Mouse (Mus musculus) midbrain, embryonic 15.5 days (tissue): ENCODE measurements at regions not wholly inside any gene's neighbourhood (a gene's known extent, or its start where the extent isn't known, plus 50 kb on each side); places are given as distances from the start of the nearest gene placed in this dataset.
A peak's percentile ranks its signal among the peaks of the same experiment; 100 is the strongest.
"Not testable (repeated sequence)": the region's sequence is repeated elsewhere in the genome, so short reads cannot be mapped to it uniquely, and the experiment has no call there.

Source experiments
- ATAC-seq: fragments of 200-750 bp; cut with Nextera tagmentation; replicated peaks from 2 replicates; pipeline ENCODE4 v1.8.0; 2017; ENCODE audit warnings: moderate TSS enrichment
- H3K27ac ChIP-seq: fragments of 300-500 bp; sonication (generic); 2 replicates; pipeline ENCODE4 v1.5.1; 2015; ENCODE audit warnings: mild to moderate bottlenecking, inconsistent platforms
- H3K27me3 ChIP-seq: fragments of 300-500 bp; sonication (generic); replicated peaks from 2 replicates; pipeline ENCODE4 v1.6.1; 2015; ENCODE audit warnings: inconsistent platforms
- H3K36me3 ChIP-seq: fragments of 300-500 bp; sonication (generic); replicated peaks from 2 replicates; pipeline ENCODE4 v1.6.1; 2015; ENCODE audit warnings: inconsistent platforms
- H3K4me1 ChIP-seq: fragments of 300-500 bp; sonication (generic); 2 replicates; pipeline ENCODE4 v1.6.1; 2015; ENCODE audit warnings: inconsistent platforms
- H3K4me2 ChIP-seq: fragments of 300-500 bp; sonication (generic); 2 replicates; pipeline ENCODE4 v1.6.1; 2015; ENCODE audit warnings: inconsistent platforms, mild to moderate bottlenecking, moderate library complexity
- H3K4me3 ChIP-seq: fragments of 300-500 bp; sonication (generic); 2 replicates; pipeline ENCODE4 v1.5.1; 2015; ENCODE audit warnings: mild to moderate bottlenecking, inconsistent platforms
- H3K9ac ChIP-seq: fragments of 300-500 bp; sonication (generic); 2 replicates; pipeline ENCODE4 v1.6.1; 2015; ENCODE audit warnings: mild to moderate bottlenecking, inconsistent platforms
- H3K9me3 ChIP-seq: fragments of 300-500 bp; sonication (generic); 2 replicates; pipeline ENCODE4 v1.6.1; 2016; ENCODE audit warnings: inconsistent platforms
- WGBS: fragments of 180-500 bp; shearing (Covaris S2); methylation state at CpG from one replicate; pipeline ENCODE4 v1.1.7; 2015; ENCODE audit warnings: mixed read lengths; 5-methylcytosine and 5-hydroxymethylcytosine counted together

DNA sequence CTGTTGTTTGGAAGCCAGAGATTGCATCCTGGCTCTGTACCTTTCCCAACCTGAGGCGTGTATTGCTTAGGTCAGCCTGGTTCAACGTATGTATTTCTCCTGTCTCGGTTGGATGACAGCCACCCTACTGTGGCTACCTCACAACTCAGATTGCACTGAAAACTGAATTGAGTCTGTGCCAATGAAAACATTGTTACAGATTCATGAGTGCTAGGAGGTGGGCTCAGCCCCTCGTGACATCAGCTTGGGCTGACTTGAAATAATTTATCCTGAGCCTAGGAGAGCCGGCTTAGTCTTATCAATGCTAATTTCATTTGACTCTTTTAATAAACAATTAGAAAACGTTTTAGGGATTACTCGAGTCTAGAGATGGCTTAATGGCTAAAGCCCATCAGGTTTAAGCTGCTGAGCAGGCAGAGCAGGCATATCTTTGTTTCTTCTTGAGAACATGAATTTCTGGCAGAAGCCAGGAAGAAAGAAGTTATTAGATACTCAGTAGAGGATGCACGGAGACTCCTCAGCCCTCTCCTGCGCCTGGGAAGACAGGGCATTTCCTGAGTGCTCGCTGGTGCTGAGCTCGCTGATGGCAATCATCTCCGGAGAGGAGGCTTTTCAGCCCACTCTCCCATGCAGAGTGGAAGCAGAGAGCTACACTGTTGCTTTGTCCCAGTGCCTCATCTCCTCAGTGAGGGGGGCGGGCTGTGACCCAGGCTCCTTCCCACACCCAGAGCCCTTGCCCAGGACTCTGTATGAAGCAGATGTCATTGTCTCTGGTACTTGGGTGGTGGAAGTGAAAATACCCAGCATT is 120.9 kb upstream of the Trpc7 start:
- peak; percentile 42; the same call in 1 of the 2 replicates for ATAC-seq
- no peak overlapping the region for H3K4me2 ChIP-seq
- H3K27me3 ChIP-seq: no peaks in the 10 kb centered on the region
- H3K4me1 ChIP-seq: peaks cover 8% of the 10 kb centered on the region
- no peaks in the 10 kb centered on the region for H3K36me3 ChIP-seq
- 40% methylated on average over 13 of the region's 13 CpGs for WGBS
- H3K9me3 ChIP-seq: no peaks in the 10 kb centered on the region
- peak overlapping the region; percentile 34; the same call in 1 of the 2 replicates for H3K27ac ChIP-seq
- no peak overlapping the region for H3K4me3 ChIP-seq
- H3K9ac ChIP-seq: no peak overlapping the region; the same call in 1 of the 2 replicates

DNA sequence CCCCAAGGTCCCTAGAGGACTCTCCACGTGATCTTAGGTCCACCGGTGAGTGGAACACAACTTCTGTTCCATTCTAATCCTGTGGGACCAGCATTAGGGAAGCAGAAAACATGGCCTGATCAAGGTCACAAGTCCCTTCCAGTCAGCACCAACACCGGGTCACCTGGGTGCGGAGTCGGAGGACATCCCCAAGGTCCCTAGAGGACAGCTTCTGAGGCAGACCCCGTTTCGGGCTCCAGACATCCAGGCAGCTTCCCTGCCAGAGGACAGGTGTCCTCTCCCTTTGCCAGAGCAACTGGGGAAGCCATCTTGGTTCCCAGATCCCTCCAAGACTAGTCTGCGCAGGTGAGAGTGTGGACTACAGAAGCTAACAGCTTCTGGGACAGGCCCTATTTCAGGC is 111.4 kb upstream of the Trpc7 start:
- not testable (repeated sequence) for H3K36me3 ChIP-seq, H3K4me2 ChIP-seq, ATAC-seq, H3K27ac ChIP-seq, H3K4me3 ChIP-seq, H3K9ac ChIP-seq, H3K27me3 ChIP-seq, H3K9me3 ChIP-seq
- H3K4me1 ChIP-seq: peaks cover 13% of the 10 kb centered on the region
- WGBS: 90% methylated on average over 8 of the region's 8 CpGs

DNA sequence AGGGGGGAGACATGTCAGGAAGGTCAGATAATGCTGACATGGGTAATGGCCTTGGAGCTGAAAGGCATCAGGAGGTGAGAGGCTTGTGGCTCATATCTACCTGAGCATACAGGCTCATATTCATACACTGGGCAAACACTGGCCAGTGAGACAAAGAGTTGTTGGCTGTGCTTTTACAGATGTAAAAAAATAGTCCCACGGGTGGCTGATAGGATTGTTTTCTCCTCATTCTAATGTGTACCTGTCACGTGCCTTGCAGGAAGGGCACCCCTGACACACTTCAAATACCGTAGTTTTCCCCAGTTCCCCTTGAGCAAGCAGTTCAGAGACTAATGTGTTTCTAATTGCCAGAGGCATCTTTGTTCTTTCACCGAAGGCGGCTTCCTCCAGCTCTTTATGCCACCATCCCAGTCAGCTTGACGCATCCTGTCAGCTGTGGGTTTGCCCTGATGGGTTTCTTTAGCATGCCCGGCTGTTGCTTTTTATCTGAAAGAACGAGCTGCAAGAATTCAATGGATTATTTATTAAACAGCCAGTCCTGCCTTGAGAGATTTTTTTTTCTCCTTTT is 107.9 kb upstream of the Trpc7 start:
- ATAC-seq: peak; percentile 80
- 8% methylated on average over 8 of the region's 8 CpGs for WGBS

DNA sequence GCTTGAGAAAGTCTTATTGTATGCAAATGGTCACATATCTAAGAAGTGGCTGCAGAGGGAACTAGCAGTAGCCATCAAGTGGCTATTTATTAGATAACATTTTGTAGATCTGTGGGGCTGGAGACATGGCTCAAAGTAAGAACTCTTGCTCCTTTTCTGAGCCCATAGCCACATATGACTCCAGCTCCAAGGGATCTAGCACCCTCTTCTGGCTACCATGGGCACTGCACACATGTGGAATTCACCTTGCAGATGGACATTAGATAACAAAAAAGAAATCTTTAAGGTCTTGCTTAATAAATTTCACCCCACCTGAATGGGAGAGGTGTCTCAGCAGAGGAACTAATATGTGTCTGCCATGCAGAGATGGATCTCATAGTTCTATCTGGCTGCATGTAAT is 96.2 kb upstream of the Trpc7 start:
- ATAC-seq: no peak
- Histone ChIP-seq H3K9me3 (no peaks in the 10 kb centered on the region), H3K4me2 (no peak overlapping the region), H3K4me3 (no peak overlapping the region), H3K27ac (no peak overlapping the region), H3K27me3 (no peaks in the 10 kb centered on the region), H3K9ac (no peak overlapping the region), H3K4me1 (no peaks in the 10 kb centered on the region), H3K36me3 (no peaks in the 10 kb centered on the region)

More for the DNA sequence above, 107.9 kb upstream of the Trpc7 start:
- Histone ChIP-seq H3K9ac (no peak overlapping the region), H3K4me2 (no peak overlapping the region), H3K4me1 (peaks cover 18% of the 10 kb centered on the region), H3K36me3 (no peaks in the 10 kb centered on the region), H3K27ac (peak overlapping the region; percentile 67), H3K4me3 (no peak overlapping the region), H3K27me3 (no peaks in the 10 kb centered on the region), H3K9me3 (no peaks in the 10 kb centered on the region)

DNA sequence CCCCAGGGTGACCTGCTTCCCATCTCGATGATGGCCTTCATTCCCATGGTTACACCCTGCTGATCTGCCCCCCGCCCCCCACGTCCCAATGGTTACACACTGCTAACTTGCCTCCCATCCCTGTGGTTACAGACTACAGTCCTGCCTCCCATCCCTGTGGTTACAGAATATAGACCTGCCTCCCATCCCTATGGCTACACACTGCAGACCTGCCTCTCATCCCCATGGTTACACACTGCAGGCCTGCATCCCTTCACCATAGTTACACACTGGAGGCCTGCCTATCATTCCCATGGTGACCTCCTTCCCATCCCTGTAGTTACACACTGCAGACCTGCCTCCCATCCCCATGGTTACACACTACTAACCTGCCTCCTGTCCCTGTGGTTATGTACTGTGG is 78.3 kb upstream of the Trpc7 start:
- no peak overlapping the region for H3K27ac ChIP-seq
- H3K4me3 ChIP-seq: no peak overlapping the region
- 67% methylated on average over 3 of the region's 3 CpGs for WGBS
- no peak overlapping the region for H3K4me2 ChIP-seq
- H3K9ac ChIP-seq: no peak overlapping the region
- 0 out of 2 replicates have a peak, but pooled peaks cover 4% of the 10 kb centered on the region for H3K9me3 ChIP-seq
- no peaks in the 10 kb centered on the region for H3K27me3 ChIP-seq
- H3K4me1 ChIP-seq: no peaks in the 10 kb centered on the region
- ATAC-seq: no peak
- no peaks in the 10 kb centered on the region for H3K36me3 ChIP-seq

DNA sequence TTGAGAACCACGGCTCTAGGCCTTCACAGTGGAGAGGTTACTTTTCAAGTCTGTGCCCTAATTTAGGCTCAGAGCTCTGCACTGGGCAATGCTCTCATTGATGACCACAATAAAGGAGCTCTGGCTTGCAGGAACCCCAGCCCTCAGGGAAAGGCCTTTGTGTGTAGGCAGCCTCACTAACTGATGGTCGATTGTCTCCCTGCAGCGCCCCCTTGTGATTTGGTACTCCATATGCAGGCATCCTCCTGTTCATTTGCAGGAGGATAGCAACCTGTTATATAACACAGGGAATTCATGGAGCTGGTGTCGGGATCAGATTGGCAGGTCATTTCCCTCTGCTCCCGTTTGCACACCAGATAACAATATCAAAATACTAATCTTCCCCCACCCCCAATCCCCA is 59.6 kb upstream of the Trpc7 start:
- no peak overlapping the region for H3K4me2 ChIP-seq
- no peaks in the 10 kb centered on the region for H3K36me3 ChIP-seq
- ATAC-seq: no peak
- no peak overlapping the region for H3K27ac ChIP-seq
- H3K27me3 ChIP-seq: no peaks in the 10 kb centered on the region
- WGBS: 45% methylated on average over 5 of the region's 5 CpGs
- no peak overlapping the region for H3K4me3 ChIP-seq
- no peaks in the 10 kb centered on the region for H3K4me1 ChIP-seq
- H3K9me3 ChIP-seq: no peaks in the 10 kb centered on the region
- H3K9ac ChIP-seq: no peak overlapping the region

DNA sequence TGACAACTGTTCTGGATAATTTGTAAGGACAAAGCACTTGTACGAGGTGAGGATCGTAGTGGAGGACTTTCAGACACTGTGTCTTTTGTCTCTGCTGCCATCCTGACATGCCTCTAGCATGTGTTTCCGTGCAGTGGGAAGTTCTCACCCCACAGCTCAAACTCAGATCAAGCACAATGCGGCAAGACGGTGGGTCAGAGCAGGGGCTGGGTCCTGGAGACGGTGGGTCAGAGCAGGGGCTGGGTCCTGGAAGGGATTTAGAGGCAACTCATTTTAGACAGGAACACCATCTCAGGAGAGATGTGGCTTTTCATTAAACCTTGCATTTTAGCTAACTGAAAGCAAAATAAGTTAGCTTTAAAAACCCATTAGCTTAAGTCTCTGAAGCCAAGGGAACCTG is 52.3 kb upstream of the Trpc7 start:
- Histone ChIP-seq H3K4me3 (no peak overlapping the region), H3K36me3 (no peaks in the 10 kb centered on the region), H3K9ac (no peak overlapping the region), H3K4me2 (no peak overlapping the region), H3K27me3 (no peaks in the 10 kb centered on the region), H3K9me3 (no peaks in the 10 kb centered on the region), H3K4me1 (no peaks in the 10 kb centered on the region), H3K27ac (no peak overlapping the region)
- no peak for ATAC-seq
- WGBS: 74% methylated on average over 6 of the region's 6 CpGs

DNA sequence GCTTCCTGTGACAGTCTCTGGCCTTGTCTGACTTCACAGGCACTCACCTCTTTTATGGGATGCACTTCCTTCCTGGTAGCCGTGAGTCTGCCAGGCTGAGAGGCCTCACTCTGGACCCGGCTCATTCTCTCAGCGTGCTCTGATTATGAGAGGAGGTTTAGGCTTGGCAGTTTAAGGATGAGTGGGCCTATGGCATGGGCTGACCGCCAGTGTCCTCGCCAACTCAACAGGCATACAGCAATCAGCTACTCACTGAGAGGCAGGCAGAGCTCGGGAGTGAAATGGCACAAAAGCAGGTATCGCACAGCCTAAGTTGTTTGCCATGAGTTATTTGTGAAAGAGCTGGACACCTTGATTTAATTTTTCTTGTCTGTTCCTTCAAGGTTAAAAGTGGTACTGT is 51.5 kb upstream of the Trpc7 start:
- WGBS: 78% methylated on average over 7 of the region's 7 CpGs
- H3K9ac ChIP-seq: no peak overlapping the region
- no peak for ATAC-seq
- H3K9me3 ChIP-seq: no peaks in the 10 kb centered on the region
- no peaks in the 10 kb centered on the region for H3K27me3 ChIP-seq
- no peak overlapping the region for H3K27ac ChIP-seq
- no peak overlapping the region for H3K4me2 ChIP-seq
- no peaks in the 10 kb centered on the region for H3K36me3 ChIP-seq
- H3K4me1 ChIP-seq: no peaks in the 10 kb centered on the region
- no peak overlapping the region for H3K4me3 ChIP-seq
